Mouse (Mus musculus) ES-Bruce4 (cell line): Measurements from ENCODE around the gene Ptprd.

Source experiments
- CTCF ChIP-seq: IDR thresholded peaks from one replicate; pipeline ENCODE4 v1.8.1; 2011; ENCODE audit warnings: low read depth, low read length
- POLR2A ChIP-seq: IDR thresholded peaks from one replicate; pipeline ENCODE4 v1.8.1; 2011; ENCODE audit warnings: low read length; ENCODE audit not compliant: insufficient read depth

DNA sequence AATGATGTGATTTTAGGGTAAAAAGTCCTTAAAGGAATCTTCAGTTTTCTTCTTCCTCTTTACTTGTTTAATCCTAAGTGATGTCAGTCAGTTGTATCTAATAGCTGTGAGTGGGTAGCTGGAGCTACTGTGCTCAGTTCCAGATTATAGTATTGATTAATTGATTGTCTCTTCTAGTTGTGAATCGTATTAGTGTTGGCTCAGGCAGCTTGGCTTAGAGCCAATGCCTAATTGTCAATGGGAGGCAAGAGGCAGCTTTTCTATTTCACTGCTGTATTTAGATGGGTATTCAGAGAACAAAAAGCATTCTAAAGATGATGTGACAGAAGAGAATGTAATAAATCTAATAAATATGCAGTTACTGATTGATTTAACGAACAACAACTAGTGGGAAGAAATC is 1461.1 kb downstream of the Ptprd start:
- TF ChIP-seq CTCF = no peak
- TF ChIP-seq POLR2A = no peak
